Mouse (Mus musculus): ENCODE results near the gene Lman2. TPM values are rescaled to one million over a fixed set of nuclear protein-coding genes. Genes with fewer than 3 reads are reported as not detected.
A peak's percentile ranks its signal among the peaks of the same experiment; 100 is the strongest.

The Lman2 gene
- polyA plus RNA-seq, 1 experiment from 2014 or later = 57.1 TPM

GRCm38 (mm10) chr13:55361974-55362452 is 570 bp downstream of the Lman2 start:
- Histone ChIP-seq H3K4me3 (peak overlapping the region; percentile 94), H3K27ac (peak overlapping the region; percentile 90), H3K36me3 (peaks cover 35% of the 10 kb centered on the region), H3K4me1 (replicated peaks) (peaks cover 39% of the 10 kb centered on the region), H3K9me3 (no peaks in the 10 kb centered on the region), H3K4me2 (peak overlapping the region; percentile 96), H3K9ac (peak overlapping the region; percentile 93), H3K27me3 (peaks cover 11% of the 10 kb centered on the region)
- peak; percentile 65 for ATAC-seq (ENCODE audit: low FRiP score)
- WGBS = 1% methylated on average over 32 of the region's 32 CpGs

GRCm38 (mm10) chr13:55361145-55361544 is 1.4 kb downstream of the Lman2 start:
- Histone ChIP-seq H3K4me1 (replicated peaks) (peaks cover 39% of the 10 kb centered on the region), H3K4me3 (peak overlapping the region; percentile 94), H3K36me3 (peaks cover 43% of the 10 kb centered on the region), H3K27ac (no peak overlapping the region), H3K4me2 (peak overlapping the region; percentile 96), H3K27me3 (peaks cover 9% of the 10 kb centered on the region; the same call in 1 of the 2 replicates), H3K9ac (peak overlapping the region; percentile 93; the same call in 1 of the 2 replicates), H3K9me3 (no peaks in the 10 kb centered on the region)
- no peak for ATAC-seq (ENCODE audit: low FRiP score)

GRCm38 (mm10) chr13:55346745-55347144 is 15.8 kb downstream of the Lman2 start:
- no peak for ATAC-seq (ENCODE audit: low FRiP score)
- peaks cover 79% of the 10 kb centered on the region for H3K36me3 ChIP-seq

GRCm38 (mm10) chr13:55344286-55344685 is 18.3 kb downstream of the Lman2 start:
- no peak for ATAC-seq (ENCODE audit: low FRiP score)
- no peaks in the 10 kb centered on the region for H3K9me3 ChIP-seq
- H3K9ac ChIP-seq = no peak overlapping the region
- H3K4me2 ChIP-seq = no peak overlapping the region
- no peak overlapping the region for H3K27ac ChIP-seq
- no peaks in the 10 kb centered on the region for H3K27me3 ChIP-seq
- no peaks in the 10 kb centered on the region for H3K4me1 ChIP-seq (replicated peaks)
- 86% methylated on average over 7 of the region's 7 CpGs for WGBS
- H3K4me3 ChIP-seq = no peak overlapping the region
- H3K36me3 ChIP-seq = peaks cover 58% of the 10 kb centered on the region

More at GRCm38 (mm10) chr13:55346745-55347144, 15.8 kb downstream of the Lman2 start:
- Histone ChIP-seq H3K9ac (no peak overlapping the region), H3K4me1 (replicated peaks) (no peaks in the 10 kb centered on the region), H3K4me2 (no peak overlapping the region), H3K27ac (no peak overlapping the region), H3K9me3 (no peaks in the 10 kb centered on the region), H3K4me3 (no peak overlapping the region), H3K27me3 (no peaks in the 10 kb centered on the region)
- 90% methylated on average over 11 of the region's 11 CpGs for WGBS

GRCm38 (mm10) chr13:55342469-55342868 is 20.1 kb downstream of the Lman2 start:
- no peak overlapping the region for H3K9ac ChIP-seq
- WGBS = 41% methylated on average over 11 of the region's 11 CpGs
- no peak overlapping the region for H3K4me2 ChIP-seq
- H3K27ac ChIP-seq = no peak overlapping the region
- peaks cover 40% of the 10 kb centered on the region for H3K36me3 ChIP-seq
- no peak overlapping the region for H3K4me3 ChIP-seq
- H3K9me3 ChIP-seq = no peaks in the 10 kb centered on the region
- ATAC-seq (ENCODE audit: low FRiP score) = no peak
- H3K4me1 ChIP-seq (replicated peaks) = no peaks in the 10 kb centered on the region
- no peaks in the 10 kb centered on the region for H3K27me3 ChIP-seq

- H3K4me1 ChIP-seq (replicated peaks) = no peaks in the 10 kb centered on the region
Observed at GRCm38 (mm10) chr13:55339259-55339658, 23.3 kb downstream of the Lman2 start.

GRCm38 (mm10) chr13:55338131-55339054 is 24.2 kb downstream of the Lman2 start:
- H3K4me2 ChIP-seq = no peak overlapping the region
- H3K9me3 ChIP-seq = no peaks in the 10 kb centered on the region
- H3K27ac ChIP-seq = no peak overlapping the region
- no peak for ATAC-seq (ENCODE audit: low FRiP score)
- 57% methylated on average over 12 of the region's 12 CpGs for WGBS
- H3K4me3 ChIP-seq = no peak overlapping the region
- H3K36me3 ChIP-seq = no peaks in the 10 kb centered on the region
- H3K4me1 ChIP-seq (replicated peaks) = no peaks in the 10 kb centered on the region
- H3K27me3 ChIP-seq = no peaks in the 10 kb centered on the region
- no peak overlapping the region for H3K9ac ChIP-seq

More at GRCm38 (mm10) chr13:55339259-55339658, 23.3 kb downstream of the Lman2 start:
- H3K27me3 ChIP-seq = no peaks in the 10 kb centered on the region
- no peak overlapping the region for H3K9ac ChIP-seq
- no peak overlapping the region for H3K4me3 ChIP-seq
- WGBS = 50% methylated on average over 2 of the region's 2 CpGs
- no peaks in the 10 kb centered on the region for H3K9me3 ChIP-seq
- H3K27ac ChIP-seq = no peak overlapping the region
- ATAC-seq (ENCODE audit: low FRiP score) = no peak
- no peak overlapping the region for H3K4me2 ChIP-seq
- H3K36me3 ChIP-seq = peaks cover 8% of the 10 kb centered on the region

- no peak overlapping the region for H3K4me2 ChIP-seq
- H3K9me3 ChIP-seq = no peaks in the 10 kb centered on the region
- no peaks in the 10 kb centered on the region for H3K27me3 ChIP-seq
- H3K36me3 ChIP-seq = no peaks in the 10 kb centered on the region
- no peaks in the 10 kb centered on the region for H3K4me1 ChIP-seq (replicated peaks)
- H3K27ac ChIP-seq = no peak overlapping the region
- H3K9ac ChIP-seq = no peak overlapping the region
- WGBS = 64% methylated on average over 10 of the region's 10 CpGs
- no peak for ATAC-seq (ENCODE audit: low FRiP score)
- H3K4me3 ChIP-seq = no peak overlapping the region
Observed at GRCm38 (mm10) chr13:55337341-55337975, 25.1 kb downstream of the Lman2 start.

- Histone ChIP-seq H3K27ac (no peak overlapping the region), H3K9ac (no peak overlapping the region), H3K36me3 (no peaks in the 10 kb centered on the region), H3K4me2 (no peak overlapping the region), H3K9me3 (no peaks in the 10 kb centered on the region), H3K4me1 (replicated peaks) (peaks cover 4% of the 10 kb centered on the region), H3K27me3 (no peaks in the 10 kb centered on the region), H3K4me3 (no peak overlapping the region)
- WGBS = 87% methylated on average over 4 of the region's 4 CpGs
- no peak for ATAC-seq (ENCODE audit: low FRiP score)
Observed at GRCm38 (mm10) chr13:55335701-55336100, 26.9 kb downstream of the Lman2 start.

GRCm38 (mm10) chr13:55332331-55332730 is 30.3 kb downstream of the Lman2 start:
- no peak overlapping the region for H3K27ac ChIP-seq
- peaks cover 30% of the 10 kb centered on the region for H3K4me1 ChIP-seq (replicated peaks)
- no peak overlapping the region for H3K4me3 ChIP-seq
- H3K36me3 ChIP-seq = no peaks in the 10 kb centered on the region
- WGBS = 90% methylated on average over 3 of the region's 3 CpGs
- no peaks in the 10 kb centered on the region for H3K9me3 ChIP-seq
- H3K9ac ChIP-seq = no peak overlapping the region
- H3K4me2 ChIP-seq = no peak overlapping the region
- ATAC-seq (ENCODE audit: low FRiP score) = no peak
- H3K27me3 ChIP-seq = 0 out of 2 replicates have a peak, but pooled peaks cover 7% of the 10 kb centered on the region

- WGBS = 46% methylated on average over 14 of the region's 14 CpGs
- ATAC-seq (ENCODE audit: low FRiP score) = no peak; the same call in 1 of the 2 replicates
- H3K4me3 ChIP-seq = peak overlapping the region; percentile 65
Observed at GRCm38 (mm10) chr13:55330567-55331400, 31.8 kb downstream of the Lman2 start.

More at GRCm38 (mm10) chr13:55330567-55331400, 31.8 kb downstream of the Lman2 start:
- H3K4me2 ChIP-seq = peak overlapping the region; percentile 80
- no peaks in the 10 kb centered on the region for H3K9me3 ChIP-seq
- H3K27me3 ChIP-seq = 0 out of 2 replicates have a peak, but pooled peaks cover 7% of the 10 kb centered on the region
- peak overlapping the region; percentile 84 for H3K27ac ChIP-seq
- peak overlapping the region; percentile 77; the same call in 1 of the 2 replicates for H3K9ac ChIP-seq
- H3K36me3 ChIP-seq = peaks cover 6% of the 10 kb centered on the region
- peaks cover 35% of the 10 kb centered on the region for H3K4me1 ChIP-seq (replicated peaks)
